Mouse (Mus musculus) G1E (cell line): Measurements from ENCODE around the gene Fam104a.

ENCODE experiments used
- CTCF ChIP-seq: IDR thresholded peaks from 2 replicates; pipeline ENCODE4 v1.5.1; 2012; ENCODE audit warnings: low read depth, low read length, inconsistent platforms, mixed read lengths
- TAL1 ChIP-seq: conservative IDR thresholded peaks from 2 replicates; pipeline ENCODE4 v1.6.1; 2012; ENCODE audit warnings: low read depth, low read length, inconsistent platforms, mixed read lengths

GRCm38 (mm10) chr11:113730879-113731278 lies 46.9 kb upstream of the Fam104a start:
- TF ChIP-seq CTCF (no peak), TAL1 (no peak)
